Mouse (Mus musculus) ES-CJ7 (cell line): ENCODE results near the gene E130308A19Rik.

Experiments
- DNase-seq: peaks from one replicate; pipeline ENCODE4 v3.0.0; 2011; ENCODE audit warnings: low read depth, low spot score

E130308A19Rik gene

DNA sequence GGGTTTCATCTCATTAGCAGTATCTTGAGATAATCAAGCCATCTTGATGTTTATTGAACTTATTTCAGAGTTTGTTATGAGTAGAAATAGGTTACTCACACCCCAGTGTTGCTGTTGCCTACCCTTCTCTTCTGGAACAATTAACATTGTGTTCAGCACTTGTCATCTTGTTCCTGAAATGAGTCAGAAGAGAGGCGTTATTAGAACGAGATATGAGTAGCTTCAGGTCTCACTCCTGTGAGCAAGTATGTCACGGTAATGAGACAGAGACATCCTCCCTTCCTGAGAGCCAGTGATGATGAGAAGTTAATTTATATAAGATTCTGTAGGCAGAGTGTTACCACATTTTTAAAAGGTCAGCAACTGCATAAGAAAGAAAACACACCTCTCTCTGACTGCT, 56.5 kb downstream of the E130308A19Rik start:
- DNase-seq: no peak

GRCm38 (mm10) chr4:59682950-59683349, 56.9 kb downstream of the E130308A19Rik start:
- no peak for DNase-seq

GRCm38 (mm10) chr4:59684306-59684705, 58.3 kb downstream of the E130308A19Rik start:
- no peak for DNase-seq

- DNase-seq: no peak
Observed at GRCm38 (mm10) chr4:59686716-59687115, 60.7 kb downstream of the E130308A19Rik start.

DNA sequence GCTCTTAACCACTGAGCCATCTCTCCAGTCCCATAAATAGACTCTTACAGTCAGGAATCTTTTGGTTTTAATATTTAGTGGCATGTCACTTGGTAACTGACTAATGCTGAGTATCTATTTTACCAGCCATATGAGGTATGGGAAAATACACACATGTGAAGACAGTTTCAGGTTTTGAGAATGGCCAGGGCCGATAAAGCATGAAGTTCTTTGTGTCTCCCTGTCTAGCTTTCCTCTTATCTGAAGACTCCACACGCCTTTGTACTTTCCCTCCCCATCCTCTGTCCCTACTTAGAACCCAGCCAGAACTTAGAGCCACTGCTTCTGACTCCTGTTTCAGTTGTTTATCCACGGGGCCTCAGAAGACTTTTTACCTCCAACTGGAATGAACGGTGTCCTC, 63.0 kb downstream of the E130308A19Rik start:
- no peak for DNase-seq

GRCm38 (mm10) chr4:59690145-59690544, 64.1 kb downstream of the E130308A19Rik start:
- DNase-seq: no peak

DNA sequence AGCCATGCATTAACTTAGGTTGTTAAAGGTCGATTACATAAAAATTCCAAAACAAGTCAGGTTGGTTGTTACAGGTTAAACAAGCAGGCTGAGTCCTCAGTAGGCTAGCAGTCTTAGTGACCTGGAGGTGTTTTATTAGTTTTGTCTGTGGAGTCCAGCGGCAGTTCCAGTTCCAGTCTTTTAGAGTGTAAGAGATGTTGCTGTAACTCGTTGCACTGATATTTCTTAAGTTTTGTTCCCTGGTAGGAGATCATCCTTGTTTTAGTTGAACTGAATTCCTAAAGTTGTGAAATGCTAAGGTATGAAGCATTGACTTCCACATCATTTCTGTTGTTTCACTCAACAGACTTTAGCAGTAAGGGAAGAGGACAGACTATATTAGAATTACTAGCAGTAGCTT, 70.8 kb downstream of the E130308A19Rik start:
- DNase-seq: no peak

DNA sequence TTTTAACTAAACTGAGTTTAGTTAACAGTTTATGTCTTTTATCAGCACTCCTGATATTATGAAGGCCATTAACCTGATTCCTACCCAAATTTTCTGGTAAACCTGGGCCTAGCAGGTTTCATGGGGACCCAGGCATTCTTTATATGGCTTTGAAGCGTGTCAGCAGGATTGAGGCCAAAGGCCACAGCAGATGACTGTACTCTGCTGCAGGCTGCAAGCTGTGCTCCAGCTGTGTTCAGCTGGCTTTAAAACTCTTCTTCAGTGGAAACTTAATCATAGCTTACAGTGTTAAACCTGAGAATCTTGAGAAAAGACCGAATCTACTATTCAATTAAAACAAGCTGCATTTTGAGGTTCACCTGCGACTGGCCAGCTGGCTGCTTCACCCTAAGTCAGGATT, 71.9 kb downstream of the E130308A19Rik start:
- no peak for DNase-seq

GRCm38 (mm10) chr4:59699014-59699792, 73.2 kb downstream of the E130308A19Rik start:
- no peak for DNase-seq

DNA sequence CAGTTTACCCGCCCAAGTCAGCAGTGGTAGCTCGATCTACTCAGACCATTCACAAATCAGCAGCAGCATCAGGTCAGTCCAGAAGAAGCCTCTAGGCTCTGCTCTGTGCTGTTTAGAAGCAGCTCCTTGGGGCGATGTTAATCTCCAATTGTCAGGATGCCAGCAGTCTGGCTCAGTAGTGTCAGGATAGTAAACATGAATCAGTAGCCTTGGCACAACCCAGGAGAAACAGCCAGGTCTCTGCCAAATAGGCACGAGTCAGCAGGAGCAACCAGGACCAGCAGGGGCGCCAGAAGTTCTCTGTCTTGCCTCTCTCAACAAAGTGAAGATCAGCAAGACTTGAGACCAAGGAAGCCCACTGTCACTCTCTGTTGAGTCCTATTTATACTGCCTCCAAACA, 83.3 kb downstream of the E130308A19Rik start:
- no peak for DNase-seq

- DNase-seq: no peak
Observed at GRCm38 (mm10) chr4:59710736-59711389, 84.9 kb downstream of the E130308A19Rik start.

DNA sequence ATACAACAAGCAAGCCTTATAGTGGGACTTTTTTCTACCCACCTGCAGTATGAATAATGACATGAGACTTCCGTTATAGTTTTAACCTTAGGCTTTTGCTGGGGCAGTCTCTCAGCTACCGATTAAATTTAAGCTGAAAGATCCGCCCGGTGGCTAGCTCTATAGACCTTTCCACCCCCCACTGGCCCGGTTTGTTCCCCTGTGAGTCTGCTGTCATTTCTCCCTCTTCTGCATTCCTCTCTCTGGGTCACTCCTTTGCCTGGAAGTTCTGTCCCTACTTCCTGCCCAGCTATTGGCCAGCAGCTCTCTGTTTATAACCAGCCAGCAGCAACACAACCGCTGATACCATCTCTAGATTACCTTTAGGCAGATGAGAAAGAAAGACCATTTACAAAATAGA, 86.4 kb downstream of the E130308A19Rik start:
- no peak for DNase-seq

- no peak for DNase-seq
Observed at GRCm38 (mm10) chr4:59712955-59713354, 86.9 kb downstream of the E130308A19Rik start.

GRCm38 (mm10) chr4:59714472-59714871, 88.5 kb downstream of the E130308A19Rik start:
- DNase-seq: no peak

GRCm38 (mm10) chr4:59714926-59715325, 88.9 kb downstream of the E130308A19Rik start:
- no peak for DNase-seq

DNA sequence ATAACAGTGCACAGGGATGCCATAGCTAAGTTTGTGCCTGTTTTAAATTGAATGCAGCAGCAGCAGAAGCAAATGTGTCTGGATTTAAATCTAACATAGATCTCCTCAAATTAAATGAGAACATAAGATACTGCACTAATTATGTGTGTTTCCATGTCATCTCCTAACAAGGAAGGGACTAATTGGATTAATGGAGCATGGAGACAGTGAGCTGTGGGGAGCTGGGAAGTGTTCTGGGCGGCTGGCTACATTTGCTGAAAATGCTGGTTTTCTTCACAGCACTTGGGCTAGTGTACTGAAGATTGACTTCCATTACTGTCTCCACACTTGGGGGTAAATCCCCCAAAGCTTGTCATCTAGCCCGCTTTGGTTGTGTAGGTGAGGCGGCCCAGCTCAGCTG, 89.5 kb downstream of the E130308A19Rik start:
- DNase-seq: no peak

DNA sequence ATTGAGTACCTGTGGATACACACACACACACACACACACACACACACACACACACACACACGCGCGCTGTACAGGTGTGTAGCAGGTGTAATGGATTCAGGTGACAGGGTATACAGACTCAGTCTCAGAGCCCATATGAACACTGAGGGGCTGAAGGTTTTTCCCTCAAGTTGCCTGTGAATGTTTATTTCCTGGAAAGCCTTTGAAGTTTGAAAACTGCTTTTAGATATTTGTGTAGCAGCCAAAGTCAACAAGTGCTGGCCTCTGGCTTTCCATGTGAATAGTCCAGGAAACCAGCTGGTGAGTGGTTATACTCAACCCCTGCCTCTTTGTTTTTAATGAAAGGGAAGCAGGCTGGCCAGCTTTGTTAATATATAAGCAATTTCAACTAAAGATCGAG, 91.3 kb downstream of the E130308A19Rik start:
- DNase-seq: no peak

GRCm38 (mm10) chr4:59718542-59718941, 92.5 kb downstream of the E130308A19Rik start:
- no peak for DNase-seq

DNA sequence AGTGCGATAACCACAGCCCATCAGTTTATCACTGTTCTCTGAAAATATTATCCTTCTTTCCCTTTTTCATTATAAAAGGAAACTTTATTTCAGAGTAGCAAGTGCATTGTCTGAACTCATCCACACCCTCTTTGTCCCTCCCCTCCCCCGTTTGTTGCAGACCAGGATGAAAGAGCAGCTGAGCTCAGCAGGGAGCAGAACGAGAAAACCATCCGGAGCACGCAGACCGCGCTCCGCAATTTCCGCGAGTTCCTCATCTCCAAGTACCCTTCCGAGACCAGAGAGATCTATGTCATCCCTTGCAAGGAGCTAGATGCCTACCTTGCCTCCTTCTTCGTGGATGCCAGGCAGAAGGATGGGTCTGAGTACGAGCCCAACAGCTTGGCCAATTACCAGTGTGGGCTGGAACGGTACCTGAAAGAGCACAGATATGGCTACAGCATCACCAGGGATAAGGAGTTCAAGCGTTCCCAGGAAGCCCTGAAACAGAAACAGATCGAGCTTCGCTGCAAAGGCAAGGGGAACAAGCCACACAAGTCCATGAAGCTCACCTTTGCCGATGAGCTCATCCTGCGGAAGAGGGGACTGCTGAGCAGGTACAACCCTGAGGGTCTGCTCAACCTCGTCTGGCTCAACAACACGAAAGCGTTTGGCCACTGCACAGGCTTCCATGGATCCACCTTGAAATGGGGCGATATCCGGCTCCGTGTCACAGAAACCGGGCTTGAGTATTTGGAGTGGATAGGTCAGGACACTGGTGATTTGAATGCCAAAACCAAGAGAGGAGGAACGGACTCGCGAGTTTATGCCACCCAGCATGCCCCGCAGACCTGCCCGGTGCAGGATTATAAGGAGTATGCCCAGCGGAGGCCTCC, 93.7 kb downstream of the E130308A19Rik start:
- DNase-seq: peak; percentile 27

DNA sequence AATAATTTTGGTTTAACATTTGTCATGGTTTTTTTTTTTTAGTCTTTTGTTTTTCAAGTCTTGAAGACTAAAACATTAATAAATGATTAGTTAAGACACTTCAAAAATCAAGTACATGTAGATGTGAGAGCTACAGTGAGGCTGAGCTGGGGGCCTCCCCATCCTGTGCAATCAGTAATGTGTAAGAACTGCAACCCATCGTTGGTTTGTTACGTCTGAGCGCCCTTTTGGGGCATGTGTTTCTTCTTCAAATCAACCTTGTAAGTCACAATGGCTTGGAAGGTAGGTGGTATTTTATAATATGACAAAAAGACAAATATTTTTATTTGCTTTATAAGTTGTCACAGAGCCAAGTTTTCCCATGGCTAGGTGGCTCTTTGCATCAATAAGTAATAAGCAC, 95.8 kb downstream of the E130308A19Rik start:
- DNase-seq: no peak

DNA sequence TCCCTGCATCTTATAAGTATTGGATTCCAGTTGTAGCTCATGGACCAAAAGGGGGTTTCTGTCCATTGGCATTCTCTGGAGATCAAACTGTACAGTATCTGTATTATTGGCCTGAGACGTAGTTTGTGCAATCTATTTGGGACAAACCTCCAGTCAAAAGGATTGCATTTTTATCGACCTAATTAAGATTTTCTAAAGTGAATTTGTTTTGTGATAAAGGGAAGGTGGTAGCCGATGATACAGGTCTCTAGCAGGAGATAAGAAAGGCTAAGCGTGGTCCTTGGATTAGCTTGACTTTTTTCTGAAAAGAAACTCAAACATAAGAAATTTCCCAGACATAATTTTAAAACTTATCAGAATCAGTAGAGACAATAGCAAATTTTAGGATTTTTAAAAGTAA, 99.6 kb downstream of the E130308A19Rik start:
- no peak for DNase-seq

DNA sequence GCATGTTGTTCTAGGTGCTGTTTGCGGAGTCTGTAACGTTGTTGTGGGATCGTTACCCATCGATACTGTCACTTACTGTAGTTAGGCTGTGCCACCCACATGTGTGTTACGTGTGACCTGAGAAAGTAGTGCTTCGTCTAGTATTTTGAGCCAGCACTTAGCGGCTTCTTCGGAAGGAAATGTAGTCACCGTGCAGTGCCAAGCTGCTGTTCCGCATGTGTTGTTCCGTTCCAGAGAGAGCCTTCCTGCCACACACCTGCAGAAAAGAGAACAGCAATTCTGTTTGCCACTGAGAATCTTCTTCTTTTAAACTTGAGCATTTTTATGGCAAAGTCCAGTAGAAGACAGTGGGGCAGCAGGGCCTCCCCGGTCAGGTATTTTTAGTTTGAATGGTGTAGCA, 100.5 kb downstream of the E130308A19Rik start:
- no peak for DNase-seq
